Mouse (Mus musculus) cerebellum, postnatal 10 days (tissue): Measurements from ENCODE around the gene Tinf2.
A peak's percentile ranks its signal among the peaks of the same experiment; 100 is the strongest.

Experiments used
- DNase-seq, 2 experiments: peaks; one replicate each; pipeline ENCODE4 v3.0.0; 2021; ENCODE audit warnings: mixed read lengths in 2 of 2

Gene Tinf2

GRCm38 (mm10) chr14:55634874-55635522 lies 46.6 kb downstream of the Tinf2 start:
- peak; percentile 80 to 86 for DNase-seq

- peak; percentile 62 to 69 for DNase-seq
These were observed 52.3 kb downstream of the Tinf2 start for GRCm38 (mm10) chr14:55629312-55629711.

GRCm38 (mm10) chr14:55628077-55628827 lies 53.4 kb downstream of the Tinf2 start:
- no peak for DNase-seq
